Mouse (Mus musculus) stomach, postnatal 0 days (tissue): Measurements from ENCODE around the gene Cfap77. TPM values are rescaled to one million over a fixed set of nuclear protein-coding genes. Genes with fewer than 3 reads are reported as not detected.

Source experiments
- ATAC-seq: fragments of 200-750 bp; cut with Nextera tagmentation; 2 replicates; pipeline ENCODE4 v1.8.0; 2017; ENCODE audit not compliant: low FRiP score, low TSS enrichment
- DNase-seq: peaks from one replicate; pipeline ENCODE4 v3.0.0-alpha.2; 2016; ENCODE audit warnings: low spot score
- H3K27ac ChIP-seq: fragments of 300-500 bp; sonication (generic); replicated peaks from 2 replicates; pipeline ENCODE4 v1.5.1; 2014; ENCODE audit warnings: mild to moderate bottlenecking, control low read depth
- H3K27me3 ChIP-seq: fragments of 300-500 bp; sonication (generic); 2 replicates; pipeline ENCODE4 v1.6.1; 2014; ENCODE audit warnings: low read length; ENCODE audit not compliant: control insufficient read depth, insufficient read depth
- H3K36me3 ChIP-seq: fragments of 300-500 bp; sonication (generic); 2 replicates; pipeline ENCODE4 v1.6.1; 2014; ENCODE audit warnings: low read length, mixed read lengths; ENCODE audit not compliant: control insufficient read depth, insufficient read depth
- H3K4me1 ChIP-seq: fragments of 300-500 bp; sonication (generic); replicated peaks from 2 replicates; pipeline ENCODE4 v1.6.1; 2014; ENCODE audit warnings: antibody characterized with exemption; ENCODE audit not compliant: control insufficient read depth, insufficient read depth
- H3K4me2 ChIP-seq: fragments of 300-500 bp; sonication (generic); replicated peaks from 2 replicates; pipeline ENCODE4 v1.6.1; 2014; ENCODE audit warnings: low read depth, mild to moderate bottlenecking, control low read depth, moderate library complexity
- H3K4me3 ChIP-seq: fragments of 300-500 bp; sonication (generic); 2 replicates; pipeline ENCODE4 v1.5.1; 2014; ENCODE audit warnings: low read depth, low read length, control low read depth
- H3K9ac ChIP-seq: fragments of 300-500 bp; sonication (generic); 2 replicates; pipeline ENCODE4 v1.6.1; 2014; ENCODE audit warnings: mild to moderate bottlenecking, low read length, control low read depth, mixed read lengths
- H3K9me3 ChIP-seq: fragments of 300-500 bp; sonication (generic); 2 replicates; pipeline ENCODE4 v1.6.1; 2016; ENCODE audit warnings: low read length; ENCODE audit not compliant: control insufficient read depth
- CTCF ChIP-seq: IDR thresholded peaks from 2 replicates; pipeline ENCODE4 v1.5.1; 2016; ENCODE audit warnings: antibody characterized with exemption, low read depth, mild to moderate bottlenecking, moderate library complexity
- EP300 ChIP-seq: optimal IDR thresholded peaks from 2 replicates; pipeline ENCODE3; 2016; ENCODE audit warnings: antibody characterized with exemption
- WGBS: fragments of 180-500 bp; shearing (Covaris S2); extraction: QIAGEN DNeasy Blood & Tissue Kit; methylation state at CpG from one replicate; pipeline ENCODE4 v1.1.7; 2014; 5-methylcytosine and 5-hydroxymethylcytosine counted together
- polyA plus RNA-seq: library from polyadenylated mRNA; unstranded; fragments of >200 nt; fragmentation: Nextera tagmentation; extraction: Ambion mirVana; gene quantifications from 2 replicates; pipeline ENCODE4 v1.2.1, GENCODE M21; 2015

Gene Cfap77
- polyA plus RNA-seq, 1 experiment from 2014 or later = 0.11 TPM

DNA sequence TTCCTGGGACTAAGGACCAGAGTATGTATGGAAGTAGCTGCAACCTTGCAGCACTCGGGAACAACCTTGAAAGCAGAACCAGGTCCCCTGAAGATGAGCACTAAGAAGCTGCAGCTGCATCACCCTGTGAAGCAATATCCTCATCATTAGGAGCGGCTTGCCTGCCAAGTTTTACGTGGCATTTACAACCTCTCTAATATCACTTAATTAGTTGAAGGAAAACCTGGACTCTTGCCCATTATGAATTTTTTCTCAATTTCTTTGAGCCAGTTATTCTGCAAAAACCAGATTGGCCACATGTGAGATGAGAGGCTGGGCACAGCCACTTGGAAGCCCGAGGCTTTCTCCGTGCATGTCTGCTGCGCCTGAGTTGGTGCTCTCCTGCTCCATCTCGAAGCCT is 159.0 kb downstream of the Cfap77 start:
- DNase-seq (no peak), ATAC-seq (no peak)
- Histone ChIP-seq H3K4me1 (no peaks in the 10 kb centered on the region), H3K27me3 (no peaks in the 10 kb centered on the region), H3K9ac (no peak overlapping the region), H3K4me3 (no peak overlapping the region), H3K9me3 (no peaks in the 10 kb centered on the region), H3K4me2 (no peak overlapping the region), H3K27ac (no peak overlapping the region), H3K36me3 (peaks cover 13% of the 10 kb centered on the region; the same call in 1 of the 2 replicates)
- WGBS = 82% methylated on average over 7 of the region's 7 CpGs
- TF ChIP-seq EP300 = no peak
- no peak for TF ChIP-seq CTCF

- Histone ChIP-seq H3K36me3 (peaks cover 5% of the 10 kb centered on the region; the same call in 1 of the 2 replicates), H3K9me3 (no peaks in the 10 kb centered on the region), H3K4me1 (no peaks in the 10 kb centered on the region), H3K27ac (no peak overlapping the region), H3K9ac (no peak overlapping the region), H3K27me3 (no peaks in the 10 kb centered on the region), H3K4me3 (no peak overlapping the region), H3K4me2 (no peak overlapping the region)
- TF ChIP-seq CTCF = no peak
- WGBS = 77% methylated on average over 6 of the region's 6 CpGs
- DNase-seq = no peak
- ATAC-seq = no peak
These were observed 161.3 kb downstream of the Cfap77 start for GRCm38 (mm10) chr2:28893526-28893925.

GRCm38 (mm10) chr2:28892796-28893195 is 162.1 kb downstream of the Cfap77 start:
- Histone ChIP-seq H3K4me1 (no peaks in the 10 kb centered on the region), H3K27me3 (no peaks in the 10 kb centered on the region), H3K9ac (no peak overlapping the region), H3K27ac (no peak overlapping the region), H3K4me2 (no peak overlapping the region), H3K9me3 (no peaks in the 10 kb centered on the region), H3K36me3 (peaks cover 8% of the 10 kb centered on the region; the same call in 1 of the 2 replicates), H3K4me3 (no peak overlapping the region)
- TF ChIP-seq CTCF = no peak
- no peak for TF ChIP-seq EP300
- DNase-seq (peak; percentile 20), ATAC-seq (peak; percentile 54)
- 41% methylated on average over 1 of the region's 1 CpGs for WGBS

GRCm38 (mm10) chr2:28884914-28885313 is 170.0 kb downstream of the Cfap77 start:
- H3K4me3 ChIP-seq = no peak overlapping the region
- ATAC-seq (no peak), DNase-seq (no peak)
- no peaks in the 10 kb centered on the region; the same call in 1 of the 2 replicates for H3K4me1 ChIP-seq
- WGBS = 33% methylated on average over 4 of the region's 4 CpGs
- no peak overlapping the region for H3K27ac ChIP-seq
- no peaks in the 10 kb centered on the region for H3K27me3 ChIP-seq
- H3K9me3 ChIP-seq = no peaks in the 10 kb centered on the region
- TF ChIP-seq EP300 (no peak), CTCF (no peak; the same call in 1 of the 2 replicates)
- H3K4me2 ChIP-seq = no peak overlapping the region
- H3K9ac ChIP-seq = 0 out of 2 replicates have a peak overlapping the region, but pooled peaks have one; percentile 13
- H3K36me3 ChIP-seq = peaks cover 10% of the 10 kb centered on the region; the same call in 1 of the 2 replicates

DNA sequence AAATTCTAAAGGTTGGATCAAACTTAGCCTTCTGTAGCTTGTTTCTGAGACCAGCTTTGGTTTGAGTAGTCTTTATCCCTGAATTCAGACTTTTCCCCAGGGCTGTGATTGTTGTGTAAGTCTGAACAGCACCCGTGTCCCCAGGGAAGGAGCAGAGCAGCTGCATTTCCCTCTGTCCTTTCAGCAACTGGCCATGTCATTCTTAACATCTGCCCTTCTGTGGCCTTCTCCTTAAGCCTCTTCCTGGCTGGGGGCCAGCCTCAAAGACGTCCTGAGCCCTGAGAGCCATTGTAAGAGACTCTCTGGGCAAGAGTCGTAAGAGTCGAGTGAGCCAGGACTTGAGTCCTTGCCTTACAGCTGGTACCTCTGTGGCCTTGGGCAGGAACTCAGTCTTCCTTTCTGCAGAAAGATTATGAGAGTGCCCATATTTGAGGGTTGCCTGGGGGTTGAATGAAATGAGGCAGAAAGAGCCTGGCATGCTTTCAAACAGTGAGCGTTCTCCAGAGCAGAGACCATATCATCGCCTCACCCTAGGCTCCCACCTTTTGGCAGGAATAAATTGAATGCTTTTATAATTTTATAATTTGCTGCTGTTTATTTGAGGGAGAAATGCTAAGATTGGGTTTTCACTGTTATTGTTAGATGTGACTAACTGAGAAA is 171.9 kb downstream of the Cfap77 start:
- Histone ChIP-seq H3K9ac (no peak overlapping the region), H3K4me3 (no peak overlapping the region), H3K27me3 (no peaks in the 10 kb centered on the region), H3K4me2 (no peak overlapping the region), H3K4me1 (no peaks in the 10 kb centered on the region; the same call in 1 of the 2 replicates), H3K9me3 (no peaks in the 10 kb centered on the region), H3K27ac (no peak overlapping the region), H3K36me3 (peaks cover 7% of the 10 kb centered on the region; the same call in 1 of the 2 replicates)
- TF ChIP-seq EP300 (no peak), CTCF (no peak)
- WGBS = 63% methylated on average over 6 of the region's 6 CpGs
- ATAC-seq (no peak), DNase-seq (no peak)

DNA sequence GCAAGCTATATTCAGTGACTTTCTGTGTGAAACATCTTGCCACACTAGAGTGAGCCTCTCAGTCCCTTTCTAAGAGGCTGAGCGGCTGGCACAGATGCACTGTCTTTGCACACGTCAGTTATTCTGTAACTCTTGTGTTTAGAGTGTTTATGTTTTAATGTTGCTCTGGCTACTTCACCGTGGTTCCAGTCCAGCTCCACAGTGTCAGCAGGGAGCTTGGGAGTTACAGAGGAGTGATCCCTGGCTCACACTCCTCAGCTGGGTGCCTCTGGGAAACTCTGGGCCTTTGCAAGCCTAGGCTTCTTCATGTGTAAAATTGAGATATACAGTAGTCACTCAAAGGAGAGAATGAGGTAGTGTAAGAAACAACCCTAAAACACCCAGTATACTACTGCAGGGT is 172.8 kb downstream of the Cfap77 start:
- Histone ChIP-seq H3K27ac (no peak overlapping the region), H3K4me2 (no peak overlapping the region), H3K4me3 (no peak overlapping the region), H3K36me3 (peaks cover 10% of the 10 kb centered on the region; the same call in 1 of the 2 replicates), H3K9me3 (no peaks in the 10 kb centered on the region), H3K4me1 (no peaks in the 10 kb centered on the region; the same call in 1 of the 2 replicates), H3K27me3 (no peaks in the 10 kb centered on the region), H3K9ac (no peak overlapping the region)
- TF ChIP-seq CTCF (no peak), EP300 (no peak)
- DNase-seq = no peak
- ATAC-seq = no peak
- 66% methylated on average over 3 of the region's 3 CpGs for WGBS
